Mouse (Mus musculus) myocyte (in vitro differentiated cells): Measurements from ENCODE around the gene 4921539E11Rik. TPM values are rescaled to one million over a fixed set of nuclear protein-coding genes. Genes with fewer than 3 reads are reported as not detected.

ENCODE experiments used
- H3K27me3 ChIP-seq: one replicate; pipeline ENCODE4 v1.6.1; 2011; ENCODE audit not compliant: control insufficient read depth, insufficient read depth, insufficient read length
- H3K36me3 ChIP-seq: one replicate; pipeline ENCODE4 v1.6.1; 2011; ENCODE audit not compliant: control insufficient read depth, insufficient read depth
- H3K4me2 ChIP-seq: one replicate; pipeline ENCODE4 v1.6.1; 2011; ENCODE audit warnings: low read depth, control low read depth
- H3K4me3 ChIP-seq: one replicate; pipeline ENCODE4 v1.5.1; 2011; ENCODE audit warnings: mild to moderate bottlenecking, control low read depth, moderate library complexity
- H3K79me2 ChIP-seq: one replicate; pipeline ENCODE4 v1.6.1; 2011; ENCODE audit not compliant: control insufficient read depth, insufficient read depth
- H3ac ChIP-seq: one replicate; pipeline ENCODE4 v1.6.1; 2011; ENCODE audit not compliant: control insufficient read depth, insufficient read length
- CEBPB ChIP-seq: IDR thresholded peaks from 2 replicates; pipeline ENCODE4 v1.6.1; 2011; ENCODE audit warnings: mild to moderate bottlenecking, moderate library complexity; ENCODE audit not compliant: poor library complexity, insufficient read depth, severe bottlenecking
- E2F4 ChIP-seq: IDR thresholded peaks from one replicate; pipeline ENCODE4 v1.6.1; 2011; ENCODE audit warnings: mild to moderate bottlenecking, control low read depth, moderate library complexity; ENCODE audit not compliant: insufficient read depth
- MAX ChIP-seq: IDR thresholded peaks from one replicate; pipeline ENCODE4 v1.6.1; 2011; ENCODE audit warnings: low read depth, mild to moderate bottlenecking, control low read depth
- MYOD1 ChIP-seq, 3 experiments: IDR thresholded peaks; one replicate each; pipeline ENCODE4 v1.6.1; 2011; ENCODE audit warnings: control low read depth in 2 of 3, low read depth in 2 of 3, mild to moderate bottlenecking in 2 of 3, moderate library complexity in 1 of 3; ENCODE audit not compliant: insufficient read length in 2 of 3, control insufficient read depth in 1 of 3
- MYOG ChIP-seq, 3 experiments: IDR thresholded peaks; one replicate each; pipeline ENCODE4 v1.6.1; 2011; ENCODE audit warnings: control low read depth in 2 of 3, low read depth in 2 of 3, mild to moderate bottlenecking in 2 of 3; ENCODE audit not compliant: insufficient read length in 2 of 3, control insufficient read depth in 1 of 3, insufficient read depth in 1 of 3
- POLR2A ChIP-seq: IDR thresholded peaks from one replicate; pipeline ENCODE4 v1.6.1; 2011; ENCODE audit warnings: low read depth, mild to moderate bottlenecking, control low read depth, moderate library complexity; ENCODE audit not compliant: insufficient read length
- POLR2AphosphoS2 ChIP-seq: IDR thresholded peaks from one replicate; pipeline ENCODE4 v1.6.1; 2011; ENCODE audit warnings: low read depth, control low read depth; ENCODE audit not compliant: insufficient read length
- REST ChIP-seq: IDR thresholded peaks from one replicate; pipeline ENCODE4 v1.6.1; 2011; ENCODE audit warnings: mild to moderate bottlenecking, control low read depth, moderate library complexity; ENCODE audit not compliant: insufficient read depth, insufficient read length
- SRF ChIP-seq: IDR thresholded peaks from one replicate; pipeline ENCODE4 v1.6.1; 2011; ENCODE audit warnings: low read depth; ENCODE audit not compliant: control insufficient read depth, insufficient read length
- TCF12 ChIP-seq: IDR thresholded peaks from one replicate; pipeline ENCODE4 v1.6.1; 2011; ENCODE audit warnings: mild to moderate bottlenecking, control low read depth; ENCODE audit not compliant: poor library complexity, insufficient read depth, severe bottlenecking
- TCF3 ChIP-seq: IDR thresholded peaks from one replicate; pipeline ENCODE4 v1.6.1; 2011; ENCODE audit warnings: low read depth, control low read depth; ENCODE audit not compliant: insufficient read length
- USF1 ChIP-seq: IDR thresholded peaks from one replicate; pipeline ENCODE4 v1.6.1; 2011; ENCODE audit warnings: low read depth, mild to moderate bottlenecking, control low read depth, moderate library complexity
- polyA plus RNA-seq: library from polyadenylated mRNA; unstranded; fragments of >200 nt; fragmentation: generic; extraction: Trizol; gene quantifications from one replicate; pipeline ENCODE4 v1.2.1, GENCODE M21; 2012; ENCODE audit warnings: missing spikeins

Gene 4921539E11Rik
- polyA plus RNA-seq, 1 experiment, result not detected

DNA sequence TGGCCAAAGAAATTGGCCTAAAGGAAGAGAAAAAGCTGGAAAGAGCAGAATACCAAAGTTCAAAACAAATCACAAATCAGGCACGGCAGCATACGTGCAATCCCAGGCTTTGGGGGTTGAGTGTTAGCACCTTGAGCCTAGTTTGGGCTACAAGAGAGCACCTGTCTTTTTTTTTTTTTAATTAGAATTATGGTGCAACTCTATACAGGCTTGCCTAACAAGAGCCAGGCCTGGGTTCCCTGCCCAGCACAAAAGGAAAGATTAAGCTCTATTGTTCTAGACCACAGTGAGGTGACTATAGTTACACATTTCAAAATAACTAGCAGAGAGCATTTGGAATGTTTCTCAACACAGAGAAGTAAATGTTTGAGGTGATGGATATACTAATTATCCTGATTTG lies 42.9 kb downstream of the 4921539E11Rik start:
- no peak overlapping the region for H3K4me3 ChIP-seq
- TF ChIP-seq MAX (no peak), SRF (no peak), MYOG (IDR thresholded peaks at IDR 0.05; ENCODE audit: control insufficient read depth in 1 of 3, insufficient read depth in 1 of 3, insufficient read length in 2 of 3, low read depth in 2 of 3) (no peak), POLR2AphosphoS2 (no peak)
- no peak overlapping the region for H3ac ChIP-seq
- no peak overlapping the region for H3K4me2 ChIP-seq
- no peaks in the 10 kb centered on the region for H3K27me3 ChIP-seq
- H3K36me3 ChIP-seq, result no peaks in the 10 kb centered on the region
- H3K79me2 ChIP-seq, result no peaks in the 10 kb centered on the region

DNA sequence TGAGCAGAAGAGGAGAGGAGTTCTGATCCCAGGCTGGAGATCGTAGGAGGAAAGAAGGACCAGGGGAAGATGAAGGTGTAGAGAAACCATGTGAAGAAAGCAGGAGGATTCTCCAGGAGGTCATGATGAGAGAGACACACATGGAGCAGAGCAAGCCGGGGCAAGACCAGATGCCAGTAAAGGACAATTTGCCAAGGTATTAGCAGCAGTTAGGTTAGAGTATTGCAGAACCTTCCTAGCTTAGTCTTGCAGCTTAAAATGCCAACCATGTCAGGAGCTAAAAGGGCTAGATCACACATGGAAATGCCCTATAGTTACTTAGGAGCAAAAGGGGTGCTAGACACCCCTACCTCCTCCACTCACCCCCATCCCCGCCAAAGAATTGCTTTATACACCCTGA lies 43.4 kb downstream of the 4921539E11Rik start:
- H3K27me3 ChIP-seq, result no peaks in the 10 kb centered on the region
- H3K4me3 ChIP-seq, result no peak overlapping the region
- H3K79me2 ChIP-seq, result no peaks in the 10 kb centered on the region
- no peak overlapping the region for H3ac ChIP-seq
- H3K36me3 ChIP-seq, result no peaks in the 10 kb centered on the region
- TF ChIP-seq E2F4 (no peak), REST (no peak), MYOG (IDR thresholded peaks at IDR 0.05; ENCODE audit: control insufficient read depth in 1 of 3, insufficient read depth in 1 of 3, insufficient read length in 2 of 3, low read depth in 2 of 3) (no peak), POLR2A (no peak), MYOD1 (IDR thresholded peaks at IDR 0.05; ENCODE audit: control insufficient read depth in 1 of 3, insufficient read length in 2 of 3, low read depth in 2 of 3) (no peak), TCF12 (no peak)
- H3K4me2 ChIP-seq, result no peak overlapping the region

DNA sequence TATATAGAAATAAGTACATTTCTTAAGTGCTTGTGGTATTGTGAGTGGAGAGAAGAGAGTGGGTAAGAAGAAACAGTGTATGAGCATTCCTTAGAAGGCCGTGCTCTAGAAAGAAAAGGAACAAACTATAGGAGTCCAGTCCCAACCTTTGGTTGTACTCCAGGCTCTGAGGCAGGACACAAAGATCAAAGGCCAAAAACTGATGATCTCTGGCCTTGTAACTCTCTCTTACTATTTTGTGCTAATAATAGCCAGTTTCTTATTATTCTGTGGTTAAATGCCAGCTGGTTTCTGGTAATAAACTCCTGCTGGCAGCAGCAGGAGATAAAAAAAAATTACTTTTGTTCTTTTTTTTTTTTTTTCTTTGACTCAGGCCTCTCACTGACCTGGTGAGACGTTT lies 58.5 kb downstream of the 4921539E11Rik start:
- TF ChIP-seq MYOG (IDR thresholded peaks at IDR 0.05; ENCODE audit: control insufficient read depth in 1 of 3, insufficient read depth in 1 of 3, insufficient read length in 2 of 3, low read depth in 2 of 3) (peak in 1 of 3 experiments; percentile 2), CEBPB (no peak), POLR2AphosphoS2 (no peak), TCF12 (no peak)
- no peaks in the 10 kb centered on the region for H3K36me3 ChIP-seq
- H3K27me3 ChIP-seq, result no peaks in the 10 kb centered on the region
- no peak overlapping the region for H3K4me2 ChIP-seq
- no peak overlapping the region for H3K4me3 ChIP-seq
- H3ac ChIP-seq, result no peak overlapping the region
- no peaks in the 10 kb centered on the region for H3K79me2 ChIP-seq

DNA sequence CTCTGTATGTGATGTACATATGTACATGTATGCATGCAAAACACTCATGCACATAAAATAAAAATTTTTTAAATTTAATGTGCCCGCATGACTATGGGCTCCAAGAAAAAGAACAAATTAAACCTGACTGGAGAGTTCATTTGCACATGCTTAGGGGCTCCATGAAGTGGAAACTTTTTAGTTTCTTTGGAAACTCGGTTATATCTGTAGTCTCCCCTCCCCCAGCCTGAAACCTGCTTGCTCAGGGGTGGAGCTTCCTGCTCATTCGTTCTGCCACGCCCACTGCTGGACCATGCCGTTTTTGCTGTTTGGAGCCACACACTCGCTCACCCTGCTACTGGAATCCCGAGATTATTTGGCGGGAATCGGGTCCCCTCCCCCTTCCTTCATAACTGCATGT lies 67.8 kb downstream of the 4921539E11Rik start:
- Histone ChIP-seq H3K27me3 (no peaks in the 10 kb centered on the region), H3ac (no peak overlapping the region), H3K79me2 (no peaks in the 10 kb centered on the region), H3K4me3 (no peak overlapping the region), H3K36me3 (no peaks in the 10 kb centered on the region), H3K4me2 (no peak overlapping the region)
- TF ChIP-seq MAX (no peak), TCF3 (no peak), CEBPB (no peak), POLR2AphosphoS2 (no peak), MYOD1 (IDR thresholded peaks at IDR 0.05; ENCODE audit: control insufficient read depth in 1 of 3, insufficient read length in 2 of 3, low read depth in 2 of 3) (no peak), MYOG (IDR thresholded peaks at IDR 0.05; ENCODE audit: control insufficient read depth in 1 of 3, insufficient read depth in 1 of 3, insufficient read length in 2 of 3, low read depth in 2 of 3) (no peak), SRF (no peak), E2F4 (no peak), POLR2A (no peak), USF1 (no peak), TCF12 (no peak), REST (no peak)

DNA sequence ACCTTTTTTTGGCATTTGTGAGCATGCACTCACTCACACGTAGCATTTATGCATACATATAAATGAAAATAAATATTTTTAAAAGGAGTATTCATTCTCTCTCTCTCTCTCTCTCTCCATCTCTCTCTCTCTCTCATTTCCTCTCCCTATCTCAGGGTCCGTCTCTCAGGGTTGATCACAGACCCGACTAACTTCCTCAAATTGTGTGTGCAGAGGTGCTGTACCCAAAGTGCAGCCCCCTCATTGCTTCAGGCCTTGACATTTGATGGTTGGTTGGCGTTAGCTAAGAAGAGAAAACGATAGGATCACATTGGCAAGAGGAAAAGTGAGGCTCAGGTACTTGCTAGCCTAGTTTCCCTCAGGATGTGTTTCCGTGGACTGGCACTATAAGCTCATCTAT lies 68.9 kb downstream of the 4921539E11Rik start:
- no peak overlapping the region for H3K4me2 ChIP-seq

More for the DNA sequence above, 68.9 kb downstream of the 4921539E11Rik start:
- TF ChIP-seq REST (no peak), USF1 (no peak), TCF3 (no peak), MAX (no peak), TCF12 (no peak), MYOG (IDR thresholded peaks at IDR 0.05; ENCODE audit: control insufficient read depth in 1 of 3, insufficient read depth in 1 of 3, insufficient read length in 2 of 3, low read depth in 2 of 3) (no peak), CEBPB (no peak), POLR2A (no peak), SRF (no peak), MYOD1 (IDR thresholded peaks at IDR 0.05; ENCODE audit: control insufficient read depth in 1 of 3, insufficient read length in 2 of 3, low read depth in 2 of 3) (no peak), POLR2AphosphoS2 (no peak), E2F4 (no peak)
- Histone ChIP-seq H3K36me3 (no peaks in the 10 kb centered on the region), H3K27me3 (no peaks in the 10 kb centered on the region), H3K79me2 (no peaks in the 10 kb centered on the region), H3ac (no peak overlapping the region), H3K4me3 (no peak overlapping the region)
